Mouse (Mus musculus): ENCODE measurements around the gene Sec61a2. TPM values are rescaled to one million over a fixed set of nuclear protein-coding genes. Genes with fewer than 3 reads are reported as not detected.
A peak's percentile ranks its signal among the peaks of the same experiment; 100 is the strongest.

Sec61a2 gene
- total RNA-seq, 1 experiment from 2014 or later: 13.0 TPM

DNA sequence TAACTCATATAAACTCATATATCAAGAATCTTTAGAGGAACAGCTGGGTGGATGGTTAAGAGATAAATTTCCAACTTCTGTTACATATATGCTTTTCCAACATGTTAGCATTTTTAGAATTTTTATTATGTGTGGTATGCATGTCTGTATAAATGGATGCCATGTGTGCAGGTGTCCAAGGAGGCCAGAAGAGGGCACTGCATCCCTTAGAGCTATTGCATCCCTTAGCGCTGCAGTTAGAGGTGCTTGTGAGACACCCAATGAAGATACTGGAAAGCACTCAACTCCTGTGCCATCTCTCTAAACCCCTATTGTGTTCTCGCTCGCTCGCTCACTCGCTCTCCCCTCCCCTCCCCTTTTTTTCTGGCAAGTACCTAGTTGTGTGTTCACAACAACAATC lies 4.9 kb upstream of the Sec61a2 start:
- peak; percentile 59; the same call in 1 of the 2 replicates for ATAC-seq (ENCODE audit: extremely low read depth, insufficient number of reproducible peaks, low FRiP score, poor library complexity, severe bottlenecking)

- ATAC-seq (ENCODE audit: extremely low read depth, insufficient number of reproducible peaks, low FRiP score, poor library complexity, severe bottlenecking): no peak
Measured at GRCm38 (mm10) chr2:5894296-5894695, 936 bp downstream of the Sec61a2 start.

DNA sequence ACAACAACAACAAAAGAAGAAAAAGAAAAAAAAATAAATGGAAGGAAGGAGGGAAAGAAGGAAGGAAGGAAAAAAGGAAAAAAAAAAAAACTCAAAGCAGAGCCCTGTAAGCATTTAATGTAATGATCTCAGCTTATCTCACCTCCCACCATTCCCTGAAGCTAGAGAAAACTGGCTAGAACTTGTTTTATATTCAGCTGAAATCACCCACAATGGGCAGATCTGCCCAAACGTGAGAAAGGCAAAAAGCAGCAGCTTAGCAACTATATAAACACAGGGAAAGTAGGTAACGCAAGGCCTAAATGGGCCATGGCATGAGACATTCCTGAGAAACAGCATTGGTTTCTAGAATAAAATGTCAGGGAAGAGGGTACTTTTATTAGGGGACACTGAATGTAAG lies 5.8 kb downstream of the Sec61a2 start:
- ATAC-seq (ENCODE audit: extremely low read depth, insufficient number of reproducible peaks, low FRiP score, poor library complexity, severe bottlenecking): no peak

GRCm38 (mm10) chr2:5888865-5889264 lies 6.4 kb downstream of the Sec61a2 start:
- no peak for ATAC-seq (ENCODE audit: extremely low read depth, insufficient number of reproducible peaks, low FRiP score, poor library complexity, severe bottlenecking)

DNA sequence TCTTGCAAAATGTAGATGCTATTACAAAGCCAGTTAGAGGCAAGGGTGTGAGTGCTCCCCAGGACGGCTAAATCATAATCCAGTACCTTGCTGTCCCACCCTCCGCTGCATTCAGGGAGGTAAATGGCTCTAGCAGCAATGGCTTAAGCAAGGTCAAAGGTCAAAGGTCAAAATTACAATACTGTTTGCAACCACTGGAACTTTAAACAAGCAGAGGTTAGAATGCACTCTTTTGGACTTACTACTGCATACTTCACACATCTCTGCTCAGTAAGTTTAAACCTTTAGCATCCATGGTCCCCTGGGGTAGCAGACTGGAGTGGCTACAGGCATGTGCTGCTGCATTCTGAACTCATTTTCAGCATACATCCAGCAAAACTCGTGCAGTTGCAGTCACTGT lies 17.8 kb downstream of the Sec61a2 start:
- ATAC-seq (ENCODE audit: extremely low read depth, insufficient number of reproducible peaks, low FRiP score, poor library complexity, severe bottlenecking): no peak

GRCm38 (mm10) chr2:5869746-5870145 lies 25.5 kb downstream of the Sec61a2 start:
- ATAC-seq (ENCODE audit: extremely low read depth, insufficient number of reproducible peaks, low FRiP score, poor library complexity, severe bottlenecking): no peak

- no peak for ATAC-seq (ENCODE audit: extremely low read depth, insufficient number of reproducible peaks, low FRiP score, poor library complexity, severe bottlenecking)
Measured at GRCm38 (mm10) chr2:5867681-5868080, 27.6 kb downstream of the Sec61a2 start.

GRCm38 (mm10) chr2:5862834-5863233 lies 32.4 kb downstream of the Sec61a2 start, which contains the start of gene Gm13199:
Gm13199 (minus strand) TSS chr2:5862934.
- ATAC-seq (ENCODE audit: extremely low read depth, insufficient number of reproducible peaks, low FRiP score, poor library complexity, severe bottlenecking): no peak

DNA sequence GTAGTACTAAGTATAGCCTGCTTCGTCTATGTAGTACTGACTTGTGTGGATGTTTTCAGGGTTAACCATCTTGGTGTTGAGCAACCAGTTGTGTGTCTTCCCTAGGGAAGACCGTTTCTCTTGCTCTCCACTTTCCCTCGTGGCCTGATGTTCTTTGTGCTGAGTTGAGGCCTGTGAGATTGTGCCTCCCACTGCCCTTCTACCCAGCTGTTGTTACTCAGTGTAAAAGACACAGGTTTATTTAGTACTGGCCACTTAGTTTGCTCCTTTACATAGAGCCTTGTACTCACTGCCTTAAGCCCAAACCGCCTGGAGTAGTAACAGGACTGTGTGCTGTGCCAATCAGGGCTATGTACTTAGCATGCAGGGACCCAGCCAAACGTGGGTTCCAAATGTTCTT lies 43.4 kb downstream of the Sec61a2 start:
- no peak for ATAC-seq (ENCODE audit: extremely low read depth, insufficient number of reproducible peaks, low FRiP score, poor library complexity, severe bottlenecking)

- no peak for ATAC-seq (ENCODE audit: extremely low read depth, insufficient number of reproducible peaks, low FRiP score, poor library complexity, severe bottlenecking)
Measured at GRCm38 (mm10) chr2:5851116-5851515, 44.1 kb downstream of the Sec61a2 start.

GRCm38 (mm10) chr2:5845826-5846225 lies 49.4 kb downstream of the Sec61a2 start:
- no peak for ATAC-seq (ENCODE audit: extremely low read depth, insufficient number of reproducible peaks, low FRiP score, poor library complexity, severe bottlenecking)

DNA sequence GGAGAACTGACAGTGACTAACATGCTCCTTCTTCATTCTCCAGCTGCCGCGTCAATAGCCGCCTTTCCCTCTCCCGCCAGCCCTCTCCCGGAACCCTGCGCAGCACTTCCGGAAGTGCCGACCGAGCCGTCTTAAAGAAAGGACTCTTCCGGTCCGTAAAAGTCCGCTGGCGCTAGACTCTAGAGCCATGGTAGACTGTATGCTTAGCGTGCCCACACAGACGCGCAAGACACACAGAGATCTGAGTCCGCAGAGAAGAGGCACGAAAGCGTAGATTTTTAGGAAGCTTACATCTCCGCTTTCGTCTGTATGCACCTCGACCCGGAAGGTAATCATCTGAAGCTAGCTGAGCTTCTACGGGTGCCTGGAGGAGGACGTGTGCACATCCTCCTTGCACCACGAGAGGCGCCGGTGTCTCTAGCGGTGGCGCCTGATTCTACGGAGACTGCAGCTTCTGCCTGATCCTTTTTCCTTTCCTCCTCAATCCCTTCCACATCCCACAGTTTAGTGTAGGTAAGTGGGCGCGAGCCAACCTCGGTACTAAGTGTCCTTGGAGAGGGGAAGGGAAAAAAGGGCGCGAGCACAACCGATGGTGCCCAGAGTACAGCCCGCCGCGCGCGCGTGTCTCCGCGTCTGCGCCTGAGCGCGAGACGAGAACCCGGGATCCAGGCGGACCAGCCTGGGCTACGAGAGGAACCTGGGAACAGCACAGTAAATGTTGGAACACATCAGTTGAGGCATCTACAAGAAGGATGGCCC lies 50.2 kb downstream of the Sec61a2 start, which contains the start of the genes Nudt5 and Cdc123:
Nudt5 (plus strand) TSS at position 147 of the 759 bp plus-strand sequence.
Cdc123 (minus strand) TSS at position 292 of the 759 bp plus-strand sequence.
- peak; percentile 97 for ATAC-seq (ENCODE audit: extremely low read depth, insufficient number of reproducible peaks, low FRiP score, poor library complexity, severe bottlenecking)

GRCm38 (mm10) chr2:5844181-5844872 lies 50.9 kb downstream of the Sec61a2 start:
- no peak for ATAC-seq (ENCODE audit: extremely low read depth, insufficient number of reproducible peaks, low FRiP score, poor library complexity, severe bottlenecking)

DNA sequence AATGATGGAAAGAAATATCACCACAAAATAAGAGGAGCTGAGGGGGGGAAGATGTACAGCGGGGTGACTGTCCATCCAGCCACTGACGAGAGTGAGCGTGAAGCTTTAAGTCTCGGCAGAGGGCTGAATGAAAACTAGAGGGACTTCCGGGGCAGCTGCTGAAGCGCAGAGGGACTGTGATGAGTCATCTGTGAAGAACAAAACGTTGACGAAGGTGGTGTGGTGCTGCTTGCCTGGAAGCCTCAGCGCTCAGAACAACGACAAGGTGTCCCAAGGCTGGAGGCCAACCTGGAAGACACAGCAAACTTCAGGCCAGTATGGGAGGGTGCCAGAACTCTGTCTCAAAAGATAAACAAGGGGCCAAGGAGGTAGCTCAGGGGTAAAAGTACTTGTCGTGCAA lies 54.4 kb downstream of the Sec61a2 start:
- ATAC-seq (ENCODE audit: extremely low read depth, insufficient number of reproducible peaks, low FRiP score, poor library complexity, severe bottlenecking): no peak

- ATAC-seq (ENCODE audit: extremely low read depth, insufficient number of reproducible peaks, low FRiP score, poor library complexity, severe bottlenecking): no peak
Measured at GRCm38 (mm10) chr2:5825265-5825913, 69.8 kb downstream of the Sec61a2 start.

- ATAC-seq (ENCODE audit: extremely low read depth, insufficient number of reproducible peaks, low FRiP score, poor library complexity, severe bottlenecking): peak; percentile 61; the same call in 1 of the 2 replicates
Measured at GRCm38 (mm10) chr2:5824685-5825084, 70.5 kb downstream of the Sec61a2 start.

- ATAC-seq (ENCODE audit: extremely low read depth, insufficient number of reproducible peaks, low FRiP score, poor library complexity, severe bottlenecking): 0 out of 2 replicates have a peak, but pooled peaks have one; percentile 33
Measured at GRCm38 (mm10) chr2:5824213-5824612, 71.0 kb downstream of the Sec61a2 start.

DNA sequence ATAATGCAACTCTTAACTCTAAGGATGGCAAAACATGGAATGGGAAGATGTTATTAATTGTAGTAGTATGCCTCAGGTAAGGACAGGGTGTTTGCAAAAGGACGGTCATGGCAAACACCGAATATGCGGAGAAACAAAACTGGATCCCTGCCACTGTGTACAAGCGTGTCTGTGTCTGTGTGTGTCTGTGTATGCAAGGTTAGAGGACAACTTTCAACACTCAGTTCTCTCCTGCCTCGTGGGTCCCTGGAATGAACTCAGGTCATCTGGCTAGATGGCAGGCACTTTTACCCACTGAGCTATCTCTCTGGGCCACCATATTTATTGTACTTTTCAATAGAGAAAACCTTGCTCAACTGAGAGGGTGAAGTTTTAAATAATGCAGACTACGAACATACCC lies 72.8 kb downstream of the Sec61a2 start:
- ATAC-seq (ENCODE audit: extremely low read depth, insufficient number of reproducible peaks, low FRiP score, poor library complexity, severe bottlenecking): no peak

GRCm38 (mm10) chr2:5821264-5821663 lies 74.0 kb downstream of the Sec61a2 start:
- ATAC-seq (ENCODE audit: extremely low read depth, insufficient number of reproducible peaks, low FRiP score, poor library complexity, severe bottlenecking): no peak
